Mouse (Mus musculus): ENCODE results near the gene Igfbp1. TPM values are rescaled to one million over a fixed set of nuclear protein-coding genes. Genes with fewer than 3 reads are reported as not detected.

Igfbp1 gene
- total RNA-seq (2021), result 1.00 TPM in 1 of 2 replicates, not detected in the other
- long read RNA-seq, transcript Igfbp1-201 (4 exons, 1,525 nt), result major isoform, 8 of 8 reads
- long read RNA-seq, partial matches to known transcripts, result 0 of 8 reads
- long read RNA-seq, other reads (novel, unspliced or antisense), result 0 of 8 reads

DNA sequence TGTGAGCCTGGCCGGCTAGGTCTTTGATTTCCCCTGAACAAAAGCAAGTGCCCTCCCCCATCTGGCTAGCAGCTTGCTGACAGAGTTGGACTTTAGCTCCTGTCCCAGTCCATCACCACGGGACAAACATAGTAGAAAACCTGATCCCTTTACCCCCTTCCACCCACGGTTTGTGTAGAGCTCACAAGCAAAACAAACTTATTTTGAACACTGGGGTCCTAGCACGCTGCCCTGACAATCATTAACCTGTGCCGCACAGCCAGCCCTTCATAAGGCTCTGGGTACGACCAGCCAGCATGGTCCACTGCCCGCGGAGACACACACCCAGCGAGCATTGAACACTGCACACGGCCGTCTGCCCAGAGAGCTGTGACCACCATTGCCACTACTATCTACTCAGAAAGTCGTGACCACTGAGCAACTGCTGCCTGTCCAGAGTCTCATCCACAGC, at the start of gene Igfbp1:
Gene Igfbp1, plus strand, starts transcription at position 292 of the 451 bp plus-strand sequence.
- no peak for DNase-seq

DNA sequence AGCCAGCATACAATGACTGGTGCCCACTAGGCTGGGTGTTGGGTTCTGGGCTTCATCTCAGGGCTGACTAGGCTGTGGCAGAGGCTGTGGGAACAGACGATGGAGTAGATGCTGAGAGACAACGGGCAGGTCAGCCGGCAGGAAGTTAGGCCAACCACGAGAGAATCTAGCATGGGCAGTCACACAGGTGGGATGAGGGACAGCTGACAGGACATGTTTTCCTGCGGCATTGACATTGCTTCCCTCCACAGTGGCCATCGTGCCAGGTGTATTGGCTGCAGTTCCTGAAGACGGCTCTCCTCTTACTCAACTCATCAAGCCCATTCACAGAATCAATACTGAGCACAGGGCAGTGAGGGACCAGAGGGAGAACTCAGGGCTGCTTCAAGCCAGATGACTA, 49.6 kb upstream of the Igfbp1 start:
- no peak for DNase-seq

DNA sequence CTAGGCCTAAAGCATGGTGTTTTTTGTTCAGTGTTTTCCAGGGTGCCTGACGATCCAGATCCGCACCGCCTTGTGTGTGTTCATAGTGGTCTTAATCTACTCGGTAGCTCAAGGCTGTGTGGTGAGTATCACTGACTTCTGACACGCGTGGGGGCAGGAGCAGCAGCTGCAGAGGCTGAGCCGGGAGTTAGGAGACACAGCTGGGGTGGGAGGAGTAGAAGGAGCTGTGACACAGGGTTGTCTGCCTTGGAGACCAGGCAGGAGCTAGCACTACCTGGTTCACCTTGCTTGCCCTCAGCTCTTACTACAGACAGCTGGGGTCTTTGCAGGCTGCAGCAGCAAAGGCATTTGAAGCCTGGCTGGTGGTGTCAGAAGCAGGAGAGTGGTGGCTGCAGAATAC, 48.1 kb upstream of the Igfbp1 start:
- DNase-seq, result no peak

DNA sequence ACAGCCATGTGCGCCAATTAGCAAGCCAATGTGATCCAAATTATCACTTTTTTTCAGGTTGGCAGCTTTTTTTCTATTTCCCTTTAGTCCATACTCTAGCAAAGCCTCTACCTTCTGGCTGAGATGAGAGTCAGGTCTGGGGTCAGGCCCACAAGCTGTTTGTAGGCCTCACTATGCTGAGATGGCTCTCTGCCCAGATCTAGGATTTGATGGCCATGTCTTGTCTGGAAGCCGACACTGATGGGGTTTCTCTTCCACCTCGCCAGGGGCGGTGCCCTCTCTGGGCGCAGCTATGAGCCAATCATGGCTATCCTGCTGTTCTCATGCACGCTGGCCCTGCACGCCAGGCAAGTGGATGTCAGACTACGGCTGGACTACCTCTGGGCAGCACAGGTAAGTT, 47.1 kb upstream of the Igfbp1 start:
- DNase-seq, result no peak

DNA sequence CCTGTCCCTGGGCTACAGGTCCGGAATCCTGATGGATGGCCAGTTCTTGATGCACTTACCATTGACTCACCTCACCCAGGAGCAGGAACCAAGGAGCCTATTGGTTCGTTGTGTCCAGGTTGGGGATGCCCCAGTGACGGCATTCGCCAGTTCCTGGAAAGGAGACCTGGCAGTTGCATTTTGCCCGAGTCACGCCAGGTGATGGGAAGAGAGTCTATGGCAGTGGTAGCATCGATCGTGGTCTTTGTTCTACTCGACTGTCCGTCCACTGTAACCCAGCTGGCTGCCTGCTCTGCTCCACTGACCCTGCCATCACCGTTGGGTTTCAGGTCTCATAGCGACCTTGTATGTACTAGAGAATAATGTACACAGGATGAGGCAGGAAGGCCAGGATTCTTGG, 45.2 kb upstream of the Igfbp1 start:
- no peak for DNase-seq

DNA sequence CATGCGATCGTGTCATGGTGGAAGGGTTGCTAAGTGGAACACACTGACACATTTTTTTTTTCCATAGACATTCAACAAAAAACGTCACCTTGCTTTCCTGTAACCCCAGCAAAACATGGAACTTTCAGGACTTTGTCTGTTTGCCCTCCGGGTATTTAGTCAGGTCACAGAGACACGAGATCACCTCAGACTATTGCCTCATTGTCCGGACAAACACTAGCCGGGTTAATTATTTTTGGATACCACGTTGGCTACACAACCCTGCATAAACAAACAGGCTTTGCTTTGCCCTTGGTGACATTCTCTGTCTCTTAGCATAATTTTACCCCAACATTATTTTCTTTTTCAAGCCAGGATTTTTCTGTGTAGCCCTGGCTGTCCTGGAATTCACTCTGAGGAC, 44.5 kb upstream of the Igfbp1 start:
- no peak for DNase-seq

DNA sequence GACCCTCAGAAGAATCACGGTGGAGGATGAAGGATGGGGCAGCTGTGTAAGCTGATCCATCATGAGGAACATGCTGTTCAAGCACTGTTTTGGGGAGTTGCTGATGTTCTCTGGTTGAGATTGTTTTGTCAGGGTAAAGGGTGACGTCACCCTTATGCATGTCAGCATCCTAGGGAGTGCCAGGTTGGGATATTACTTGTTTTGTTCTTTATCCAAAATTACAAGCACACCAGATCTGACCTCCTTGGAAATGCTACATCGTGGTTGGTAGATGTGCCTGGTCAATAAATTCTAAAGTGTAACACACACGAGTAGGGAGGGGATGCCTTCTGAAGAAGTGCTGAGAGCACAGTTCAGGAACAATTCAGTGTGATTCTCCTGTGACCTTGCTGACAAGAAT, 41.2 kb upstream of the Igfbp1 start:
- no peak for DNase-seq

DNA sequence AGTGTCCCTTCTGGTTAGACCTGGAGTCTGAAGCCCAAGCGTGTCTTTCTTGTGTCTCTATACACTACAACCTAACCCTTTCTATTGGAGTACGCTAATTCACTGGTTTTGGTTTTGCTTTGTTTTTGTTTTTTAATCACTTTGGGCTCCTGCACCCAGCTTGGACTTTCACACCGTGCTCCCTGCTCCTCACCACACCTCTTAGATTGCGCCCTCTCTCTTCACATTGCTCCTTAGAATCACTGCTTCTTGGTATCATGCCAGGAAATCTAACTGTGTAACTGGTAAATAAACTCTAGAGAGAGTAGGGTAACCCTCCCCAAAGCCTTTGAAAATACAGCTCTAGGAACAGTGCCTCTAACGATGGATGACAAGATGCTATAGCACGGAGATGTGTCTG, 39.4 kb upstream of the Igfbp1 start:
- no peak for DNase-seq

DNA sequence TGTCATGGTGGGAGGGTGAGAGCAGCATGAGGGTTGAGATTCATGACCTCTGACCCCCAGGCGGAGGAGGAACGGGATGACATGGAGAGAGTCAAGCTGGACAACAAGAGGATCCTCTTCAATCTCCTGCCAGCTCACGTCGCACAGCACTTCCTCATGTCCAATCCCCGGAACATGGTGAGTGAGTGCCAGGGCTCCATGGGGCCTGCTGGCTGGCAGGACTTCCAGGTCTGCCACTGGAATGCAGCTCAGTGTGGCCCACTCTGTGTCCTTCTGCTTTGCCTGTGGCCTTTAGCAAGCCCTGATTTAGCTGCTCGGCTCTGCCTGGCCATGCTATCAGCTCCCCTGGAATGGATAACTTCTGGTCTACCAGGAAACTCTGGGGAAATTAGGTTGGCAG, 37.4 kb upstream of the Igfbp1 start:
- no peak for DNase-seq

DNA sequence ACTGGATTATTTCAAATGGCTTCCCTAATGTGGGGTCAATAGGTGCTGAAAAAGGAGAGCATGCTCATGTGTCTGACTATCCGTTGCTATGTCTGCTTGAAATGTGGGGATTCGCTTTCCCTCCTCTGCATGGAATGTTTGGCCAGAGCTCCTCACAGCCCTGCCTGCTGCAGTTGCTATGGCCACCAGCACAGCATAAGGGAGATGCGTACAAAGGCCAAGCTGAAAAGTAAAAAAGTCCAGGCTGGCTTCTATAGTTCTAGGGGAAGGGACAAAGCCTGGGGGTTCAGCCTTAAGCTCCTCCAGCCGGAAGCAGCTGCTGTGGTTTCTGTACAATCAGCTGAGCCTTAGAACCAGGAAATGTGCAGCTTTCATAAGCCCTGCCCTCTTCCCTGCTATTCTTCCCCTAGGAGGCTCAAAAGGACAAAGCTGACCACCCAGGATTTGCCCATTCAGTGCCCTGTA, 36.9 kb upstream of the Igfbp1 start:
- DNase-seq, result no peak

DNA sequence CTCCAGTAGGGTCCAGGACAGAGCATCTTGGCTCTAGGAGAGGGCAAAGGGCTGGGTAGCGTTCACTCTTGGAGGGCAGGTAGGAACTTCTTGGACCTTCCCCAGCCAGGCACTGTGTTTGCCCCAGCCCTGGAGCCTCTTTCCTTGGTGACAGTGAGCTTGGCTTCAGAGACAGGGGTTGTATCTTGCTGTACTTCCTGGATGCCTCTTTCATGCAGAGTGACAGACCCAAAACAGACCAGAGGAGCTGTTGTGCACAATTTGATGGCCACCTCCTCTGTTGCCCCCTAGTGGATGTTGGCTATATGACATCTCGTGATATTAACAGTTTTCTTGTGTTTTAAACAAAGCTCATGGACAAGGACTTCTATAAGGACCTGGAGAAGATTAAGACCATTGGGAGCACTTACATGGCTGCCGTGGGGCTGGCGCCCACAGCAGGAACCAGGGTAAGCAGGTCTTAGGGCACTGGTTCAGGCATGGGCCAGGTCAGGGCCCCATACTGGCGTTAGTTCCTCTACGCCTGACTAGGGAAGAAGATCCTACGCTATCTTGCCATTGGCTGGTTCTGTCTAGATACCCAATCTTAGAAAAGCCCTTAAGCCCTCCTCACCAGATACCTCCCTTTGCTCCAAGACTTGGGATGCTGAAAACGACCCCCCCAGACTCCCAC, 35.9 kb upstream of the Igfbp1 start:
- DNase-seq, result no peak

DNA sequence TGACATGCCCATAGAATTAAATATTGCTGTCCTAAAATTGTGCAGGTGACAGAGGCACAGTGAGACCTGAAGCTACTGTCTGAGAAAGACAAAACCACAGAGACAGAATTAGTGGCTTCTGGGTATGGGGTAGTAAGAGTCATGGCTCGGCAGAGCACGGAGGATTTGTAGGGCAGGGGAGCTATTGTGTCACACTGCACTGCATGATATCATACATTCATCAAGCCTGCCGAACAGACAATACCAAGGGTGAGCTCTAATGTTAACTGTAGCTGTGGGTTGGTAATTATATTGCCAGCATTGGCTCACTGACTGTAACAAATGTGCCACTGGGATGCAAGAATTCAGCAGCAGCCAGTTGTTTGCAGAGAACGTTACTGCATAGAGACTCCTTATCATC, 33.2 kb upstream of the Igfbp1 start:
- DNase-seq, result no peak

DNA sequence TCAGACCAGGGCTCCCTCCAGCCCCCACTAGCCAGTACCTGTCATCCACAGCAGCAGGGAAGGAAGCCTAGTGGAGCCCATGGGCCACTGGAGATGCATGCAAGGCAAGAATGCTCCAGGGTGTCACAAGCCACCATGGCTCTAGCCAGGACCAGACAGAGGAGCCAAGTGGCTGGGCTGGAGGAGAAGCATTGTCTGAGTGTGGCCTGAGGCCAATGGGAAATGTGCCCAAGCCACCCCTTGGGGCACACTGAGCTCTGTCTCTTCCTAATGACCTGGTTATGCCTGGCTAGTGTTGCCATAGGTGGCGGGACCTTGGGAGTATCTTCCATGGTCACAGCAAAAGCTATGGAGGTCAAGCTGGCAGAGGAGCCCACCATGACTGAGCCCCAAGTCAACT, 27.9 kb upstream of the Igfbp1 start:
- DNase-seq, result no peak

DNA sequence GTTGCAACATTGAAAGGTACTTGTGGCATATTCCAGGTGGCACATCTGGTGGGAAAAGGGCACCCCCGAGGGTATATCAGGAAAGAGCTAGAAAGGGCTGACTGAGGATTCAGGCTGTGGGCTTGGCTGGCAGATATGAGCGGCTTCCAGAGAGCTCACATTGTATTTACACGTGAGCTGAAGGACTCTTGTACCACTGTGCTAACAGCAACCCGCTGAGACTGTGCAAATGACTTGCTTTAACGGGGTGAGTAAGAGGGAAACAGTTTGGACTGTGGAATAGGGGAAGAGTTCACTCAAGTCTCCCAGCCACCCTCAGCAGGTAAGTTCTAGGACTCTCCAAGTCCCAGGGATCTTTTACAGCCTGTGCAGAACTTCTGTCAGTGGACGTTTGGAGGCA, 23.9 kb upstream of the Igfbp1 start:
- no peak for DNase-seq

DNA sequence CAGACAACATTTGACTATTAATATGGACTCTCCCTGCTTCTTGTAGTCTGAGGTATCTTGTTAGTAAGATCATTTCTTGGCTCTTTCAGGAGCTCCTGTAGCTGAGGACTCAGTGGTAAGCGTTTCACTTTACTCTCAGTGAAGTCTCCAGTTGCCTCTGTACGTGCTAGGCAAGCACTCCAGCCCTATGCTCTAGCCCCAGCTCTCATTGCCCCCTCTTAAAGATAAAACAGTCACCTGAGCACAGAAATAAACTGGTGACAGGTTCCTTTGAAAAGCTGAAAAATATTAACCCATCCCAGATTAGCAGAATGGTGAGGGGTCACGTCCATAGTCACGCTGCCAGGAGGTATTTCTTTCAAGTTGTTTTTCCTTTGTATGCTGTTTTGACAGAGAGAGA, 18.9 kb upstream of the Igfbp1 start:
- no peak for DNase-seq

DNA sequence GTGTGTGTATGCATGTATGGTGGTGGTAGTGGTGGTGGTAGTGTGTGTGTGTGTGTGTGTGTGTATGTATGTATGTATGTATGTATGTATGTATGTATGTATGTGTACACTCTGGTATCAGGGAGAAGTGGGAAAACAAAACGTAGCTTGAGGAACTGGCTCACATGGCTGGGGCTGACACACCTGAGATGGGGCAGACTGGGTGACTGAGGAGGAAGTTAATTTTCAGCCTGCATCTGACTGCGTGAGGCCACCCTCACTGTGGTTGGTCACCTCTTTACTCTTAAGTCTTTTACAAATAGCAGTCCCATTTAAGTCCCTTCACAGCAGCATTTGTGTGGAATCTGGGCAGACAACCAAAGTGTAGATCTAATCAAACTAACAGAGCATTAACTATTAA, 18.3 kb upstream of the Igfbp1 start:
- DNase-seq, result no peak

DNA sequence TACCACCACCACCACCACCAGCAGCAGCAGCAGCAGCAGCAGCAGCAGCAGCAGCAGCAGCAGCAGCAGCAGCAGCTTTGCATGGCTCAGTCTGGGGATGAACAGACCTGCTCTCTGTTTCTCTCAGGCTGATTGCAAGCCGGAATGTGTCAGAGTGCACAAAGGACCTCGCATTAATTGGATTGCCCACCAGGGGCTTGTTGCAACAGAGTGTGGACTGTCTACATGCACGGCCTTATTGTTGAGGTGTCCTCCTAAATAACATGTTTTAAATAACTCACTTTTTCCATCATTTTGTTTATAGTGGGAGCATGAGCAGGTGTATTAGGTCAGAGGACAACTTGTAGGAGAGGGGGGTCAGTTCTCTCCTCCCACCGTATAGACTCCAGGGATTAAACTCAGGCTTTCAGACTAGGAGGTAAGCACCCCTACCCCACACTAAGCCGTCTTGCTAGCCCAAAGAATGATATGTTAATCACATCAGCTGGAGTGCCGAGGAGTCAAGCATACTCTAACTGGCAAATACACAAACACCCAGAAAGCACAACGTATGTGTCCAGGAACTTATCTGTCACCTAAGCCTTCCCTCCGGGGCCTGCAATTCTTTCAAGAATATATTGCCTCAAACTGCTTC, 15.1 kb upstream of the Igfbp1 start:
- no peak for DNase-seq

DNA sequence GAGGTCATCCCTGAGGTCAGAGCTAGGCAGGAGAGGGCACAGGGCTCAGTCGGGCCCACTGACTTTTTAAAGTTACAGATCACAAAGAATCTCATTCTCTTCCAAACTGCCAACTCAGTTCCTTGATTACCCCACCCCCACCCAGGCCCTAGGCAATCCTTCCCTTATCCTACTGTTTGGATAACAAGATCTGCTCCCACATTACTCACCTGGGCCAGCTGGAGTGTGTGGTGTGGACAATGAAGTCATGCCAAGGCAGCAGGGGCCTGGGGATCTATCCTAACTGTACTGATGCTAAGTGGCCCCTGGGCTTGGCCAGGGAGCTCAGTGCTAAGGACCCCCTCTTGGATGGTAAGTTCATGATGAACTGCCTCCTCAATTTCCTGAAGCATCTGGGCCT, 13.2 kb upstream of the Igfbp1 start:
- no peak for DNase-seq

DNA sequence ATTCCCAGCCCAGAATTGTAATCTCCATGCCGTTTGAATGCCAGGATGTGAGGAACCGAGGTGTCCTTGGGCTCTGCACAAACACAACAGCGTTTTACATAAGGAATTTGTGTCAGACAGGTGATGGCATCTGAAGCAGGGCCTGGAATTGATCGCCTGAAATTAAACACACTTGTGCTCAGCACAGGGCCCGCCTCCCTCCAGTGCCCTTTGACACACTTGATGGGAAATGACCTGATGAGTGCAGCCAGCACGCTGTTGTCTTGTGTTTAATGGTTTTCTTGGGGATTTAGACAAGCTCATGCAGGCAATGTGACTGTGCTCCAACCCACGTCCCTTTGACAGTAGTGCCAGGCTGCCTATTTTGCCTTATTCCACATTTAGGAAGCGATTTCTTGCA, 10.1 kb upstream of the Igfbp1 start:
- no peak for DNase-seq

DNA sequence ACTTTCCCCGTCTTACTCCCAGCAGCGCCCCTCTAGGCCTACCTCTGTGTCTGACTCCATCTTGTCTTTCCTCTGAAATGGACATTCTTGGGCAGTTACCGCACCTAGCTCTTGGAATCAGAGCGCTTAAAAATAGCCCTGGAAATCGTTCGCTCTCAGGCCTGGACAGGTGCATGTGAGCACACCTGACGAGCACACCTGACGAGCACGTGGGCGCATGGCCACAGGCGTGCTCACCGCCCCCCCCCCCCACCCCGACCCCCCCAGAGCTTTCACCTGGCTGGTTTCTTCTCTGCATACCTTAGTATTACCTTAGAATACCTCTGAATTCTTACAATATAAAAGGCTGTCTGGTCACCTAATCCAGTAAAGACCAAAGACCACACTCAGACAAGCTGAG, 9.1 kb upstream of the Igfbp1 start, which contains the start of gene Gm11985:
Gene Gm11985, minus strand, starts transcription at position 101 of the 400 bp plus-strand sequence.
- DNase-seq, result no peak

DNA sequence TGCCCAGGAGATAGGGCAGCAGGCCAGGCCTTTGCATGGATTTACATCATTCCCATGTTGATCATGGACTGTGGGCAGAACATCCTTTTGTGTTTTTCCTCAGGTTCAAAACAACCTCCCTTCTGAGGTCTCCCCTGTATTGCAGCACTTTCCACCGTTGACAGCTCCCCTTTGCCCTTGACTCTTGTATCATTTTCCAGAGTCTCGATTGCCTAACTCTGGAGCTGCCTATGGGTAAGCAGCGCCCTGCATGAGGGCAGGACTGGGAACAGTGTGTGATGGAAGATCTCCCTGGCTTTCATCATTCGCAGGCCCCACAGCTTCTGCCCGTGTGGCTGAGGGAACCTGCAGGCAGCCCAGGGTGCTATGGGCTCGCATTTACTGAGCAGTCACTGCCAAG, 4.9 kb upstream of the Igfbp1 start:
- no peak for DNase-seq

DNA sequence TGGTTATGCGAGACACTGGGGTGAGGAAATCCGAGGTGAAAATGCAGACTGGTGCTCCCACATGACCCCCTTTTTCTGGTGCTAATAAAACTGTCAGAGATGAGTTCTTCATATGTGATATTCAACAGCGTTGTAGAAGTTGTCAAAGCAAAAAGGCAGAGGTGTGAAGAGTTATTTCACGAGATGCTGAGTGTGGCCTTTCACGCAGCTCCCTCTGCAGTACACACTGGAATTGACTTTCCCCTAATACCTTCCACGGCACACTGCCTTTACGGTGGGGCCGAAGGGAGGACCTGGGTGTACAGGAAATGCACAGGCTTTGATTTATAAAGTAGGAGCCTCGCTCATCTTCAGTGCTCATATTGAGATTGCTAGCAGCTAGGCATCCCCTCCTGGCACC, 4.4 kb upstream of the Igfbp1 start:
- no peak for DNase-seq

DNA sequence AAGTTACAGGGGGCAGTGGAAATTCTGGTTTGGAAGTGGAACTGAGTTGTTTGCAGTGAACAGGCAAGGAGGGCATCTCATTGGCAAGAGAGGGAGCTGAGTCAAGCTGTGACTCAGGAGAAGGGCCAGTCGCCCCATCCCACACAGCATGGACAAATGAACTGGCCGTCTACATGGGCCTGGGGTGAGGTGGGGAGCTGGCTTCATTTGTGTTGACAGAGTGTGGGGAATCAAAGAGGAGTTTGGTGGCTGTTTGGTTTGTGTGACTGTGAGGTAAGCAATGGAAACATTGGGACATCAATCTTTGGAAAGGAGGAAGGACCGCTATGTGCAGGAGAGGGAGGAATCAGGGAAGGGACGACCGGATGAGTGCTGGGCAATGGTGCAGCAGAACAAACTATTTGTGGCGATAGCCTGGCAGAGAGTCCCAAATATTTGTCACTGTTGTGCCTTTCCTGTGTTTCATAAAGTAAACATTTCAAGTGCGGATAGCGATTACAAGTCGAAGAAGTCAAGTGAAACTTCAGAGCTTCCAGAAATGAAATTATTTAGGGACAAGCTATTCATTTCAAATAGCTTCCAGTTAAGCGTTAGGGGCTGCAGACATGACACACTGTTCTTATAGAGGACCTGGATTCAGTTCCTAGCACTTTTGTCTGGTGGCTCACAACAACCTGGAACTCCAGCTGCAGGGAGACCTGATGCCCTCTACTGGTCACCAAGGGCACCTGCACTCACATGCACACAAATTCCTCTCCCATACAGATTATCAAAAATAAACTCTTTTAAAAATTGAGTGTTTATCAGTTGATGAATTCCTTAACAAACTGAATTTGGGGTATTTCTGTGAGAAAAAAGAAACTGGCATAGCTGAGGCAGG, 2.9 kb upstream of the Igfbp1 start:
- DNase-seq, result no peak
